Mouse (Mus musculus) forebrain, embryonic 15.5 days (tissue): ENCODE data around the gene Pdap1. TPM values are rescaled to one million over a fixed set of nuclear protein-coding genes. Genes with fewer than 3 reads are reported as not detected.
"Not testable (repeated sequence)": the region's sequence is repeated elsewhere in the genome, so short reads cannot be mapped to it uniquely, and the experiment has no call there.

ENCODE experiments used
- ATAC-seq: fragments of 200-750 bp; cut with Nextera tagmentation; replicated peaks from 2 replicates; pipeline ENCODE4 v1.8.0; 2017; ENCODE audit warnings: mild to moderate bottlenecking, moderate TSS enrichment, moderate library complexity
- H3K27ac ChIP-seq: fragments of 300-500 bp; sonication (generic); replicated peaks from 2 replicates; pipeline ENCODE4 v1.5.1; 2015; ENCODE audit warnings: mild to moderate bottlenecking, inconsistent platforms
- H3K27me3 ChIP-seq: fragments of 300-500 bp; sonication (generic); 2 replicates; pipeline ENCODE4 v1.6.1; 2015; ENCODE audit warnings: inconsistent platforms
- H3K36me3 ChIP-seq: fragments of 300-500 bp; sonication (generic); 2 replicates; pipeline ENCODE4 v1.6.1; 2015; ENCODE audit warnings: mild to moderate bottlenecking, inconsistent platforms
- H3K4me1 ChIP-seq: fragments of 300-500 bp; sonication (generic); 2 replicates; pipeline ENCODE4 v1.6.1; 2015; ENCODE audit warnings: inconsistent platforms
- H3K4me2 ChIP-seq: fragments of 300-500 bp; sonication (generic); replicated peaks from 2 replicates; pipeline ENCODE4 v1.6.1; 2015; ENCODE audit warnings: mild to moderate bottlenecking, inconsistent platforms
- H3K4me3 ChIP-seq: fragments of 300-500 bp; sonication (generic); 2 replicates; pipeline ENCODE4 v1.5.1; 2015; ENCODE audit warnings: mild to moderate bottlenecking, inconsistent platforms
- H3K9ac ChIP-seq: fragments of 300-500 bp; sonication (generic); replicated peaks from 2 replicates; pipeline ENCODE4 v1.6.1; 2015; ENCODE audit warnings: mild to moderate bottlenecking, inconsistent platforms
- H3K9me3 ChIP-seq: fragments of 300-500 bp; sonication (generic); 2 replicates; pipeline ENCODE4 v1.6.1; 2016; ENCODE audit warnings: inconsistent platforms
- WGBS: fragments of 180-500 bp; shearing (Covaris S2); methylation state at CpG from one replicate; pipeline ENCODE4 v1.1.7; 2015; ENCODE audit warnings: mixed read lengths; 5-methylcytosine and 5-hydroxymethylcytosine counted together
- polyA plus RNA-seq: library from polyadenylated mRNA; unstranded; fragments of >200 nt; fragmentation: Nextera tagmentation; extraction: Ambion mirVana; gene quantifications from 2 replicates; pipeline ENCODE4 v1.2.1, GENCODE M21; 2015

The Pdap1 gene
- polyA plus RNA-seq, 1 experiment from 2014 or later: 110 TPM

GRCm38 (mm10) chr5:145116916-145117315 lies 23.1 kb downstream of the Pdap1 start:
- 46% methylated on average over 10 of the region's 10 CpGs for WGBS

GRCm38 (mm10) chr5:145116316-145116715 lies 23.7 kb downstream of the Pdap1 start:
- Histone ChIP-seq H3K36me3 (peaks cover 3% of the 10 kb centered on the region; the same call in 1 of the 2 replicates), H3K4me2 (no peak overlapping the region), H3K27ac (no peak overlapping the region), H3K9ac (no peak overlapping the region), H3K9me3 (no peaks in the 10 kb centered on the region), H3K4me3 (no peak overlapping the region), H3K4me1 (peaks cover 11% of the 10 kb centered on the region), H3K27me3 (0 out of 2 replicates have a peak, but pooled peaks cover 5% of the 10 kb centered on the region)
- ATAC-seq: no peak
- 64% methylated on average over 4 of the region's 4 CpGs for whole genome bisulfite sequencing

More at GRCm38 (mm10) chr5:145116916-145117315, 23.1 kb downstream of the Pdap1 start:
- Histone ChIP-seq H3K4me1 (peaks cover 11% of the 10 kb centered on the region), H3K36me3 (no peaks in the 10 kb centered on the region), H3K9ac (no peak overlapping the region), H3K9me3 (no peaks in the 10 kb centered on the region), H3K4me3 (no peak overlapping the region), H3K27me3 (0 out of 2 replicates have a peak, but pooled peaks cover 5% of the 10 kb centered on the region), H3K4me2 (no peak overlapping the region), H3K27ac (no peak overlapping the region)
- ATAC-seq: no peak

GRCm38 (mm10) chr5:145115736-145116135 lies 24.3 kb downstream of the Pdap1 start:
- Histone ChIP-seq H3K4me2 (no peak overlapping the region), H3K27ac (no peak overlapping the region)

GRCm38 (mm10) chr5:145114606-145115473 lies 25.2 kb downstream of the Pdap1 start:
- ATAC-seq: peak; percentile 30; the same call in 1 of the 2 replicates
- Histone ChIP-seq H3K4me2 (peak overlapping the region; percentile 53), H3K27me3 (0 out of 2 replicates have a peak, but pooled peaks cover 5% of the 10 kb centered on the region), H3K4me3 (peak overlapping the region; percentile 44), H3K4me1 (peaks cover 11% of the 10 kb centered on the region), H3K27ac (no peak overlapping the region), H3K9me3 (no peaks in the 10 kb centered on the region), H3K9ac (peak overlapping the region; percentile 42), H3K36me3 (peaks cover 17% of the 10 kb centered on the region)
- WGBS: 15% methylated on average over 40 of the region's 40 CpGs

More at GRCm38 (mm10) chr5:145115736-145116135, 24.3 kb downstream of the Pdap1 start:
- H3K4me3 ChIP-seq: no peak overlapping the region
- peaks cover 11% of the 10 kb centered on the region for H3K4me1 ChIP-seq
- H3K36me3 ChIP-seq: peaks cover 8% of the 10 kb centered on the region
- WGBS: 91% methylated on average over 5 of the region's 5 CpGs
- no peak for ATAC-seq
- H3K9me3 ChIP-seq: no peaks in the 10 kb centered on the region
- no peak overlapping the region for H3K9ac ChIP-seq
- H3K27me3 ChIP-seq: 0 out of 2 replicates have a peak, but pooled peaks cover 5% of the 10 kb centered on the region

GRCm38 (mm10) chr5:145114071-145114605 lies 25.9 kb downstream of the Pdap1 start, which contains the start of gene Arpc1b:
Gene Arpc1b (plus strand): TSS chr5:145114215.
- H3K4me3 ChIP-seq: peak within 1 kb of the TSS; percentile 44
- WGBS: under 1% methylated on average over 39 of the region's 53 CpGs
- H3K9ac ChIP-seq: peak within 1 kb of the TSS; percentile 42
- no peaks in the 10 kb centered on the region for H3K9me3 ChIP-seq
- peak; percentile 39; the same call in 1 of the 2 replicates for ATAC-seq
- no peak within 1 kb of the TSS for H3K27ac ChIP-seq
- peak within 1 kb of the TSS; percentile 53 for H3K4me2 ChIP-seq
- H3K27me3 ChIP-seq: 0 out of 2 replicates have a peak, but pooled peaks cover 5% of the 10 kb centered on the region
- H3K4me1 ChIP-seq: peaks cover 11% of the 10 kb centered on the region
- H3K36me3 ChIP-seq: peaks cover 23% of the 10 kb centered on the region

- H3K9me3 ChIP-seq: no peaks in the 10 kb centered on the region
- no peak overlapping the region for H3K4me3 ChIP-seq
- H3K27me3 ChIP-seq: 0 out of 2 replicates have a peak, but pooled peaks cover 5% of the 10 kb centered on the region
- no peak for ATAC-seq
- H3K4me2 ChIP-seq: peak overlapping the region; percentile 53
- no peak overlapping the region for H3K27ac ChIP-seq
- peaks cover 11% of the 10 kb centered on the region for H3K4me1 ChIP-seq
- H3K36me3 ChIP-seq: peaks cover 29% of the 10 kb centered on the region
- H3K9ac ChIP-seq: no peak overlapping the region
- 41% methylated on average over 2 of the region's 2 CpGs for WGBS
Observed at GRCm38 (mm10) chr5:145113416-145113815, 26.6 kb downstream of the Pdap1 start.

GRCm38 (mm10) chr5:145112566-145112965 lies 27.5 kb downstream of the Pdap1 start:
- H3K4me3 ChIP-seq: no peak overlapping the region

GRCm38 (mm10) chr5:145110401-145110800 lies 29.6 kb downstream of the Pdap1 start:
- Histone ChIP-seq H3K9me3 (no peaks in the 10 kb centered on the region), H3K4me3 (no peak overlapping the region), H3K9ac (no peak overlapping the region), H3K4me1 (peaks cover 11% of the 10 kb centered on the region), H3K27ac (no peak overlapping the region), H3K4me2 (no peak overlapping the region), H3K36me3 (peaks cover 57% of the 10 kb centered on the region), H3K27me3 (0 out of 2 replicates have a peak, but pooled peaks cover 5% of the 10 kb centered on the region)
- 92% methylated on average over 6 of the region's 6 CpGs for WGBS
- ATAC-seq: no peak

More at GRCm38 (mm10) chr5:145112566-145112965, 27.5 kb downstream of the Pdap1 start:
- WGBS: 86% methylated on average over 8 of the region's 8 CpGs
- H3K9ac ChIP-seq: no peak overlapping the region
- H3K27ac ChIP-seq: no peak overlapping the region
- H3K27me3 ChIP-seq: 0 out of 2 replicates have a peak, but pooled peaks cover 5% of the 10 kb centered on the region
- H3K4me2 ChIP-seq: no peak overlapping the region
- ATAC-seq: no peak
- peaks cover 37% of the 10 kb centered on the region for H3K36me3 ChIP-seq
- no peaks in the 10 kb centered on the region for H3K9me3 ChIP-seq
- peaks cover 11% of the 10 kb centered on the region for H3K4me1 ChIP-seq

GRCm38 (mm10) chr5:145105694-145106275 lies 34.3 kb downstream of the Pdap1 start:
- Histone ChIP-seq H3K4me3 (no peak overlapping the region), H3K27ac (no peak overlapping the region), H3K9ac (no peak overlapping the region), H3K4me1 (no peaks in the 10 kb centered on the region), H3K36me3 (peaks cover 92% of the 10 kb centered on the region), H3K9me3 (no peaks in the 10 kb centered on the region), H3K4me2 (no peak overlapping the region), H3K27me3 (no peaks in the 10 kb centered on the region)
- no peak for ATAC-seq
- 90% methylated on average over 9 of the region's 9 CpGs for WGBS

GRCm38 (mm10) chr5:145104328-145104727 lies 35.7 kb downstream of the Pdap1 start:
- no peak overlapping the region for H3K4me3 ChIP-seq
- H3K4me2 ChIP-seq: no peak overlapping the region
- no peak for ATAC-seq
- H3K36me3 ChIP-seq: peaks cover 92% of the 10 kb centered on the region
- no peak overlapping the region for H3K9ac ChIP-seq
- no peak overlapping the region for H3K27ac ChIP-seq
- no peaks in the 10 kb centered on the region for H3K4me1 ChIP-seq
- H3K27me3 ChIP-seq: no peaks in the 10 kb centered on the region
- WGBS: 85% methylated on average over 9 of the region's 9 CpGs
- H3K9me3 ChIP-seq: no peaks in the 10 kb centered on the region

- Histone ChIP-seq H3K9me3 (no peaks in the 10 kb centered on the region), H3K4me2 (no peak overlapping the region), H3K27me3 (no peaks in the 10 kb centered on the region), H3K36me3 (peaks cover 93% of the 10 kb centered on the region), H3K9ac (no peak overlapping the region), H3K4me3 (no peak overlapping the region), H3K27ac (no peak overlapping the region), H3K4me1 (no peaks in the 10 kb centered on the region)
- 94% methylated on average over 4 of the region's 4 CpGs for WGBS
- no peak for ATAC-seq
Observed at GRCm38 (mm10) chr5:145102706-145103105, 37.3 kb downstream of the Pdap1 start.

GRCm38 (mm10) chr5:145101451-145101850 lies 38.6 kb downstream of the Pdap1 start:
- H3K36me3 ChIP-seq: peaks cover 95% of the 10 kb centered on the region
- WGBS: 97% methylated on average over 11 of the region's 11 CpGs

More at GRCm38 (mm10) chr5:145101451-145101850, 38.6 kb downstream of the Pdap1 start:
- not testable (repeated sequence) for H3K9ac ChIP-seq, H3K4me3 ChIP-seq, H3K4me1 ChIP-seq, H3K27ac ChIP-seq, H3K27me3 ChIP-seq, H3K9me3 ChIP-seq, H3K4me2 ChIP-seq, ATAC-seq
